Mouse (Mus musculus) forebrain, embryonic 16.5 days (tissue): ENCODE measurements around the gene Clcn1. TPM values are rescaled to one million over a fixed set of nuclear protein-coding genes. Genes with fewer than 3 reads are reported as not detected.

Experiments used
- ATAC-seq: fragments of 200-750 bp; cut with Nextera tagmentation; 2 replicates; pipeline ENCODE4 v1.8.0; 2017; ENCODE audit warnings: mild to moderate bottlenecking, moderate library complexity
- H3K27ac ChIP-seq: fragments of 300-500 bp; sonication (generic); 2 replicates; pipeline ENCODE4 v1.5.1; 2014; ENCODE audit warnings: low read length, control low read depth
- H3K27me3 ChIP-seq: fragments of 300-500 bp; sonication (generic); replicated peaks from 2 replicates; pipeline ENCODE4 v1.6.1; 2014; ENCODE audit warnings: low read length; ENCODE audit not compliant: control insufficient read depth, insufficient read depth
- H3K36me3 ChIP-seq: fragments of 300-500 bp; sonication (generic); 2 replicates; pipeline ENCODE4 v1.6.1; 2014; ENCODE audit not compliant: control insufficient read depth, insufficient read depth
- H3K4me1 ChIP-seq: fragments of 300-500 bp; sonication (generic); replicated peaks from 2 replicates; pipeline ENCODE4 v1.6.1; 2014; ENCODE audit warnings: low read length; ENCODE audit not compliant: control insufficient read depth, insufficient read depth
- H3K4me2 ChIP-seq: fragments of 300-500 bp; sonication (generic); 2 replicates; pipeline ENCODE4 v1.6.1; 2014; ENCODE audit warnings: mild to moderate bottlenecking, low read length, control low read depth
- H3K4me3 ChIP-seq: fragments of 300-500 bp; sonication (generic); replicated peaks from 2 replicates; pipeline ENCODE4 v1.5.1; 2014; ENCODE audit warnings: mild to moderate bottlenecking, low read length, control low read depth
- H3K9ac ChIP-seq: fragments of 300-500 bp; sonication (generic); replicated peaks from 2 replicates; pipeline ENCODE4 v1.6.1; 2014; ENCODE audit warnings: low read depth, low read length, control low read depth
- H3K9me3 ChIP-seq: fragments of 300-500 bp; sonication (generic); 2 replicates; pipeline ENCODE4 v1.6.1; 2016; ENCODE audit warnings: low read length; ENCODE audit not compliant: control insufficient read depth
- WGBS: fragments of 180-500 bp; shearing (Covaris S2); extraction: QIAGEN DNeasy Blood & Tissue Kit; methylation state at CpG from one replicate; pipeline ENCODE4 v1.1.7; 2014; 5-methylcytosine and 5-hydroxymethylcytosine counted together
- polyA plus RNA-seq: library from polyadenylated mRNA; unstranded; fragments of >200 nt; fragmentation: Nextera tagmentation; extraction: Ambion mirVana; gene quantifications from 2 replicates; pipeline ENCODE4 v1.2.1, GENCODE M21; 2015

The Clcn1 gene
- polyA plus RNA-seq, 1 experiment from 2014 or later = 2.0 TPM

GRCm38 (mm10) chr6:42324482-42325267, 38.2 kb downstream of the Clcn1 start, which contains the start of gene Fam131b:
Gene Fam131b (minus strand): TSS chr6:42324643.
- WGBS = under 1% methylated on average over 65 of the region's 68 CpGs
- H3K36me3 ChIP-seq = no peaks in the 10 kb centered on the region; the same call in 1 of the 2 replicates

DNA sequence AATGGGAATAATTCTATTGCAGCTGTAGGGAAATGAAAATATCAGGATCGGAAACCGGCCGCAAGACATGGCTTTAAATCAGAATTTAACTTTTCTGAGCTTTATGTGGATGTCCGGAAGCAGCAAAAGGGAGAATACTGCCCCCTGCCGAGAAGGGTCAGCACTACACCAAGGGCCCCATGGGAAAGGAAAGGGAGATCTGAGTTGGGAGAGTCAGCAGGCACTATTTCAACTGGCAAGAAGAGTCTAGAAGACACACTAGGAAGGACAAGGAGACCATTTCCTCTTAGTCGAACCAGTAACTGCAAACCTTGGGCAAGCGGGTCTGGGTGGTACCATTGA, 38.8 kb downstream of the Clcn1 start:
- 2% methylated on average over 7 of the region's 7 CpGs for WGBS
- no peaks in the 10 kb centered on the region for H3K27me3 ChIP-seq
- H3K9me3 ChIP-seq = no peaks in the 10 kb centered on the region
- peak overlapping the region; percentile 85 for H3K4me3 ChIP-seq
- ATAC-seq = no peak
- H3K9ac ChIP-seq = peak overlapping the region; percentile 94
- H3K4me1 ChIP-seq = peaks cover 16% of the 10 kb centered on the region
- H3K36me3 ChIP-seq = no peaks in the 10 kb centered on the region; the same call in 1 of the 2 replicates
- H3K27ac ChIP-seq = peak overlapping the region; percentile 81
- H3K4me2 ChIP-seq = peak overlapping the region; percentile 76

More at GRCm38 (mm10) chr6:42324482-42325267, 38.2 kb downstream of the Clcn1 start, which contains the start of gene Fam131b:
- Histone ChIP-seq H3K9ac (peak within 1 kb of the TSS; percentile 94), H3K27ac (peak within 1 kb of the TSS; percentile 81), H3K4me2 (peak within 1 kb of the TSS; percentile 76), H3K27me3 (no peaks in the 10 kb centered on the region), H3K4me1 (peaks cover 16% of the 10 kb centered on the region), H3K4me3 (peak within 1 kb of the TSS; percentile 85), H3K9me3 (no peaks in the 10 kb centered on the region)
- ATAC-seq = peak; percentile 92

DNA sequence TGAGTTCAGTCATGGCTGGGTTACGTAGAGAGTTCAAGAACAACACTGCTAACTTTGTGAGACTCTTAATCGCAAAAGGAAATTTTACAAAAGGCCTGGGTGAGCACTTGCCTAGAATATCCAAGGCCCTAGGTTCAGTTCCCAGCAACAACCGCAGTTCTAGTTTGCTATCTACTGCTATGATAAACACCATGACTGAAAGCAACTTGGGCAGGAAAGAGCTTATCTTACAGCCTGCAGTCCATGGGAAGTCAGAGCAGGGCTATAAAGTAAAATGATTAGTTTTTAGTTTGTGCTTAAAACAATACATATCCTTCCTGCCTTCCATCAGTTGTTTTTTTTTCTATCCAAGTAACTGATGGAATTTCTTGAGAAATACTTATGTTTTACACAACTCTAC, 40.0 kb downstream of the Clcn1 start:
- H3K27me3 ChIP-seq = no peaks in the 10 kb centered on the region
- no peaks in the 10 kb centered on the region for H3K9me3 ChIP-seq
- H3K36me3 ChIP-seq = no peaks in the 10 kb centered on the region; the same call in 1 of the 2 replicates
- no peak overlapping the region for H3K4me3 ChIP-seq
- H3K9ac ChIP-seq = no peak overlapping the region
- WGBS = 93% methylated on average over 3 of the region's 3 CpGs
- no peak overlapping the region for H3K4me2 ChIP-seq
- no peak overlapping the region for H3K27ac ChIP-seq
- ATAC-seq = no peak
- H3K4me1 ChIP-seq = peaks cover 16% of the 10 kb centered on the region

- WGBS = 78% methylated on average over 3 of the region's 3 CpGs
- ATAC-seq = no peak
- Histone ChIP-seq H3K4me3 (no peak overlapping the region), H3K9me3 (no peaks in the 10 kb centered on the region), H3K36me3 (no peaks in the 10 kb centered on the region), H3K27me3 (no peaks in the 10 kb centered on the region), H3K4me2 (no peak overlapping the region), H3K4me1 (peaks cover 6% of the 10 kb centered on the region; the same call in 1 of the 2 replicates), H3K27ac (no peak overlapping the region), H3K9ac (no peak overlapping the region)
Observed at GRCm38 (mm10) chr6:42328757-42329156, 42.3 kb downstream of the Clcn1 start.

DNA sequence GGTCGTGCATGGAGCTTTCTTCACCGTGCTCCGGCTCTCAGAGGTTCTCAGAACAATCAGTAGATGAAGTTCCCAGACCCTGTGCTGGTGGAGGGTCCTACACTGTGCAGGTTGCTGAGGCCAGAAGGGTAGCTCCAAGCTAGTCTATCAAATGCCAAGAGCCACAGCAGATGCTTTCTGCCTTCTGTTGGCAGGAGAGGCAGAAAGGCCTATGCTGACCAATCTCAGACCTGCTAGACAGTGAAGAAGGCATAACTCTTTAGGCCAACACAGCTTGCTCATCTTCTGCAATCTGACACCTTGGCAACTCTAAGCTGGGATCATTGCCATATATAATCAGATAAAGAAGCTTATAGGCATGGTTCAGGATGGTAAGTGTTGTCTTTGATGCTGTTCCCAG, 43.7 kb downstream of the Clcn1 start:
- no peaks in the 10 kb centered on the region for H3K9me3 ChIP-seq
- H3K27ac ChIP-seq = no peak overlapping the region
- H3K27me3 ChIP-seq = no peaks in the 10 kb centered on the region
- H3K4me3 ChIP-seq = no peak overlapping the region
- WGBS = 75% methylated on average over 3 of the region's 3 CpGs
- ATAC-seq = no peak
- no peaks in the 10 kb centered on the region for H3K36me3 ChIP-seq
- no peak overlapping the region for H3K9ac ChIP-seq
- H3K4me1 ChIP-seq = peaks cover 3% of the 10 kb centered on the region; the same call in 1 of the 2 replicates
- H3K4me2 ChIP-seq = no peak overlapping the region

DNA sequence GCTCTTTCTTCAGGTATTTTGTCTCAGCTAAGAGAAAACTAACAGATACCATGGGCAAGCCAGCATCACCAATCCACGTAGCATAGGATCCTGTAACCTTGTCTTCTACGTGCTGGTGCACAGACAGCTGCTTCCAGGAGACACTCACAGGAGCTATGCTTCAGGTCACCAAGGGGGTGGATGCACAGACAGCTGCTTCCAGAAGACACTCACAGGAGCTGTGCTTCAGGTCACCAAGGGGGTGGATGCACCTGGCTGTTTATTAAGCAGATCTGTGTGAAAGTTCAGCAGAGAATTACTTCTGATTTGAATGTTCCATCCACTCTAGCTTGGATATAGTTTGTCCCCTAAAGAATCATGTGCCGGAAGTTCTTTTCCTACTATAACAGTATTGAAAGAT, 44.5 kb downstream of the Clcn1 start:
- Histone ChIP-seq H3K4me1 (no peaks in the 10 kb centered on the region), H3K9me3 (no peaks in the 10 kb centered on the region), H3K27me3 (no peaks in the 10 kb centered on the region), H3K4me2 (no peak overlapping the region), H3K4me3 (no peak overlapping the region), H3K9ac (no peak overlapping the region), H3K27ac (no peak overlapping the region), H3K36me3 (no peaks in the 10 kb centered on the region)
- WGBS = 91% methylated on average over 3 of the region's 3 CpGs
- ATAC-seq = no peak

GRCm38 (mm10) chr6:42339189-42339588, 52.7 kb downstream of the Clcn1 start:
- Histone ChIP-seq H3K27me3 (no peaks in the 10 kb centered on the region), H3K9me3 (no peaks in the 10 kb centered on the region), H3K4me1 (no peaks in the 10 kb centered on the region), H3K4me2 (no peak overlapping the region), H3K9ac (no peak overlapping the region), H3K27ac (no peak overlapping the region), H3K4me3 (no peak overlapping the region), H3K36me3 (no peaks in the 10 kb centered on the region)
- WGBS = 91% methylated on average over 2 of the region's 2 CpGs
- no peak for ATAC-seq

DNA sequence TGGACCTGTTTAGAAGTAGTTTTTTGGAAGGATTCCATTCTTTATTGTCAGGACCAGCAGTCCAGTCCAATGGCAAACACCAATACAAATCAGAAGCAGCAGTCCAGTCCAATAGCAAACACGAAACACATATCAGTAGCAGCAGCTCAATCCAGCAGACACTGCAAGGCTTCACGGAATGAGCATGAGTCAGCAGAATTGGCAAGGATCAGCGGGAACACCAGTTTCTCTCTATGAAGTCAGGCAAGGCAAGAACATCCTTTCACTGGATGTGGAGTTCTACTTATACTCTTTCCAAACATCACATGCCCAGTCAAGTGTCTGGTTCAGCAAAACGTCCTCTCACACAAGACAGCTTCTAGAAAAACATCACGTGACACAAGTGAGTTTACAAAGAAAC, 53.5 kb downstream of the Clcn1 start:
- H3K9me3 ChIP-seq = no peaks in the 10 kb centered on the region
- H3K4me2 ChIP-seq = no peak overlapping the region
- no peak for ATAC-seq
- H3K27ac ChIP-seq = no peak overlapping the region
- H3K4me1 ChIP-seq = no peaks in the 10 kb centered on the region
- 81% methylated on average over 5 of the region's 5 CpGs for WGBS
- H3K4me3 ChIP-seq = no peak overlapping the region
- H3K9ac ChIP-seq = no peak overlapping the region
- no peaks in the 10 kb centered on the region for H3K27me3 ChIP-seq
- no peaks in the 10 kb centered on the region for H3K36me3 ChIP-seq

DNA sequence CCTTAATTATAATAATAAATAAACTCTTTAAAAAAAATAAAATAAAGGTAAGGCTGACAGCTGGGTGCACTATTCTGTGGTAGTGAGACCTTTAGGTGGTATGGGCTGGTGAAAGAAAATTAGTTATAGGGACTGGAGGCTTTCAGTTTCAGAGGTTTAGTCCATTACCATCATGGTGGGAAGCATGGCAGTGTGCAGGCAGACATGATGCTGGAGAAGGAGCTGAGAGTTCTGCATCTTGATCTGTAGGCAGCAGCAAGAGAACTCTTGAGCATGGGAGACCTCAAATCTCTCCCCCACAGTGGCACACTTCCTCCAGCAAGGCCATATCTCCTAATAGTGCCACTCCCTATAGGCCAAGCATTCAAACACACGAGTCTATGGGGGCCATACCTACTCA, 55.7 kb downstream of the Clcn1 start:
- Histone ChIP-seq H3K4me3 (no peak overlapping the region), H3K9me3 (no peaks in the 10 kb centered on the region), H3K4me1 (no peaks in the 10 kb centered on the region), H3K36me3 (no peaks in the 10 kb centered on the region), H3K4me2 (no peak overlapping the region), H3K27ac (no peak overlapping the region), H3K9ac (no peak overlapping the region), H3K27me3 (no peaks in the 10 kb centered on the region)
- WGBS = 67% methylated on average over 1 of the region's 1 CpGs
- no peak for ATAC-seq
